Mouse (Mus musculus) c-Kit-negative CD71-positive TER-119-positive erythroid progenitor cells, embryonic 14.5 days (primary cell): ENCODE measurements around the gene Cd72.
"Not testable (repeated sequence)": the region's sequence is repeated elsewhere in the genome, so short reads cannot be mapped to it uniquely, and the experiment has no call there.

Experiments
- DNase-seq: peaks from one replicate; pipeline ENCODE4 v3.0.0-alpha.2; 2013; ENCODE audit warnings: low read depth, low spot score

Cd72 gene

DNA sequence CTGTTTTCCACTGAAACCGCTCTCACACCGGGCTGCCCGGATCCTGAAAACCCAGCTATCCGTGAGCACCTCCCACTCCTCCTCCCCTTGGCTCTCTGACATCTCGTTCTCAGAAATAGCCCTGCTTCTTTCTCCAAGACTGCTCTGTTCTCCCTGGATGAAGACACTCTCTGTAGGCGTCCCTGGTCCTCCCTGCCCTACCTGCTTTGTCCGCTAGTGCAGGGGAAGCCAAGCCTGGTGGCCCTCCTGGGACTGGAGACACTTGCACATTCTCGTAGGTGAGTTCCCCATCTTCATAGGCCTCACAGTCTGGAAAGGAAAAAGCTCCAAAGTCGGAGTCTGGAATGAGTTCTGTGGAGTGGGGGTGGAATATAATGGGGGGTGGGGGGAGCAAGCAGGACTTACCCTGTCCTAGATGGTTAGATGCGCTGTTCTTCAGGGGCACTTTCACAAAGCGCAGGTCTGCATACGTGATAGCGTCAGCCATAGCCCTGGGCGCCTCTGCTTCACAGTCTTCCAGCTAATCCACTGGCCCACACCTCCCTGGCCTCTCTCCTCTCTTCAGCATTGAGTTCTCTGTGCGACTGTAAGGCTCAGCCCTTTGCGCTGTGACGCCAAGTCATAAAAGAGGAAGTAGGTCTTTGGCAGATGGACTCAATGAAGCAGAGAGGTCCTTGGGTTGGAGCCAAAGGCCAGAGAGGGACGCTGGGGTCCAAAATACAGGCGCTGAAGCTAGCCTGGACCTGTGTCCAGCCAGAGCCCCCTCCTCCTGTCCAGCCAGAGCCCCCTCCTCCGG lies at the start of gene Cd72:
Cd72 (minus strand) TSS at position 588 of the 796 bp plus-strand sequence.
- DNase-seq: no peak

DNA sequence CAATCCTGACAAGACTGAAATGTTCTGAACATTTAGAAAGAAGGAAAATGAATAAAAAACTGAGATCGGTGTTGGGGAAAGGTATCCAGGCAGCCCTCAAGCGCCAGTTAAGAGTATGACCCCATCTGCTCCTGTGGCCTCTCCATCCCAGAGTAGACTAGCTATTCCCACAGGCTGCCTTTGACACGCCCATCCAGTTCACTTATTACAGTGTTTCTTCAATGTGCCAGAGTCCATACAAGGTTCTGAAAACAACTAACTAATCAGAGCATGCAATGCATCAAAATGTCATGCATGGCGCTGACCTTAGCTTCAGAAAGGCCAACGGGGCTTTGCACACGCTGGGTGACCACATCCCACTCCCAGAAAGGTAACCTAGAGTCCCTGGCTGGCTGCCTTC lies 49.1 kb upstream of the Cd72 start:
- DNase-seq: no peak

DNA sequence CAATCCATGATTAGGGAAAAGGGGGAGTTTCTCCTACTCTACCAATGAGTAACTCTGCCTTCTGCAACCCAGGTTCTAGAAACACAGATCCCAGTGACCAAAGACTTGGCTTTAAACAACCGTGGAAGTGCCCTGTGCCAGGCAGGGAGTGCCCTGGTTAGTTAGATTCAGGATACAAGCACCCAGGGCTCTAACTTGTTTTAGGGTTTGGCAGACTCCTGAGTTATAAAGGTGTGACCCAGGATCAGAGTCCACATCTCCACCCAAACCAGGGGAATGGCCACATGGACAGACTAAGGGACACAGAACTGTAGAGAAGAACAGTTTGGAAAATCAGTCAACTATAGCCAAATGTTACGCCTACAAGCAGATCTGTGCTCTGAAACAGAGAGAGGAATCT lies 48.6 kb upstream of the Cd72 start:
- DNase-seq: no peak

DNA sequence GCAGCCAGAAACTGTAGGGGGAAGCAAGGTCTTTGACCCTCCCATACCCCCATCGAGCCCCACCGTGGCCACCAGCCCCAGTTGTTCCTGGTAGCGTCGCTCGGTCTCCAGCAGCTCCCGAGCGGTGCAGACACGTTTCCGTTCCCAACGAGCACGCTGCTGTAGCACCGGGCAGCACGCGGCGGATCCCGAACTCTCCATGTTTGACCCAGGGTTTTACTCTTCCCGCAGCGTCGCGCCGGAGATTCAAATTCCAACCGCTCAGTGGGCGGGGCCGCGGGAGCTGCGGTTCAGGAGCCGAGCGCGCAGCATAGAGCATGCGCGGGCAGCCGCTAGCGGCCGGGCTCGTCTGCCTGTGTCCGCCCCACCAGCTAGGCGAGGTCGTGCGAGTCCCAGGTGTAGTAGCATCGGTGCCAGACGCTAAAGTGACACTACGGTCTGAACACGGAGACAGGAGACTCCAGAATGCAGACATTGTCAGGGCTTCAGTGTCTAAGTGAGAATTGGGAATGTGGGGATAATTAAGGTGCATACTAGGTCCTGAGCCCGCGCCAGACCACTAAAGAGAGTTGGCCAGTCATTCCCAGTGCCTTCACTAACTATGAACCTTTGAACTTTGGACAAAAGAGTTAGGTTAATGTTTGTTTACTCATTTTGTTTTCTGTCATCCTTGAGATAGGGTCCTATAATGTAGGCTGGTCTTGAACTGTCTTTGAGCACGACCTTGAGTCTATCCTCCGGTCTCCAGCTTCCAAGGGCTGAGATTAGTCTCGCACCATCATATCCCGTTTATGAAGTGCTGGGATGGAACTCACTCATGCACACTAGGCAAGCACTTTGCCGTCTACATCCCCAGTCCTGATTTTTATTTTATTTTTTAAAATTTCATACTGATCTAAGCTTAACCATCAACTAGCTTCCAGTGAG lies 45.2 kb upstream of the Cd72 start, which contains the start of gene Arhgef39:
Arhgef39 (minus strand) TSS at position 289 of the 927 bp plus-strand sequence.
- peak; percentile 89 for DNase-seq

DNA sequence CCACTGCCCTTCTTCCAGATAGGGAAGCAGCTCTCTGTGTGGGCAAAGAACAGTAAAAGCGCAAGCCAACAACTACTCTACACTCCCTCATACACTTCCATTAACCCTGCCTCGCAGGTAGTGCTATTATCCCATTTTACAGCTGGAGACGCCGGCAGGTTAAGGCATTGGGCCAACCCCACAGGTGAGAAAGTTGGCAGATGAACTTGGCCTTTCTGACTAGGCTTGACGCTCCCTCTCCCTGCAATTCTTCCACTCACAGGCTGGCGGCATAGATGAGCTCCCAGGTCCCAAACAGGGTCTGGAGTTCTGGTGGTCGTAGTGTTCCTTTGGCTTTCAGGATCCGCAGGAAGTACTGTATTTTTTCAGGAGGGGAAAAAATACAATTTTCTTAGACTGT lies 44.6 kb upstream of the Cd72 start:
- DNase-seq: no peak

DNA sequence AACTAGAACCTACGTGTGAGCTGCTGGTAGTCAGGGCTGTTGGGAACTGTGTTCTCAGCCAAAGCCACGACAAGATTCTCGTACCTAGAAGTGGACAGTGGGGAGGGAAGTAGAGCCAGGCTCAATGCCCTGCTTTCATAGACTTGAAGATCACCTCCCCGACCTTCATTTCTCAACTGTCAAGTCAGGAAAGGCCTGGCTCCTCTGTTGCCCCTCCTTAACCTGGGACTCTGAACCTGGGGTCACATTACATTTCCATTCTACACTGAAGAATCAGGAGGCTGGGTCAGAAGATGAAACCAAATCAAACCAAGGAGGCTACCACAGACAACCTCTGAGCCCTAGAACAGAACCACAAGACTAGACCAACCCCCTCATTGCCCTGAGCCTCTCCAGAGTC lies 43.5 kb upstream of the Cd72 start:
- DNase-seq: no peak

DNA sequence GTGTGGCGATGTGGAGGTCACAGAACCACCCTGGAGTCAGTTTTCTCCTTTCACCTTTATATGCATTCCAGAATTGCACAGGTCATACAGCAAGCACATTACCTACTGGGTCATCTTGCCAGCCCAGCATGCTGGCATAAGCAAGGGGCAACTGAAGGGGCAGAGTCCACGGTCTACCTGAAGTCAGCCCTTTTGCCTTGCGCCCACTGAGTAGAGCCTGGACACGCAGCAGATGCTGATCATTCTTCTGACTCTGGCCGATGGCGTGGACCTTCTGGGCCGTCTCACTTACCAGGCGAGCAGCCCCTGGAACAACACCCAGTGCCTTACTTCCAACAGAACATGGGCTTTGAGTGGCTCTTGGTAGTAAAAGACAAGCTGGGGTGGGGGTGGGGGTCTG lies 43.0 kb upstream of the Cd72 start:
- DNase-seq: no peak

DNA sequence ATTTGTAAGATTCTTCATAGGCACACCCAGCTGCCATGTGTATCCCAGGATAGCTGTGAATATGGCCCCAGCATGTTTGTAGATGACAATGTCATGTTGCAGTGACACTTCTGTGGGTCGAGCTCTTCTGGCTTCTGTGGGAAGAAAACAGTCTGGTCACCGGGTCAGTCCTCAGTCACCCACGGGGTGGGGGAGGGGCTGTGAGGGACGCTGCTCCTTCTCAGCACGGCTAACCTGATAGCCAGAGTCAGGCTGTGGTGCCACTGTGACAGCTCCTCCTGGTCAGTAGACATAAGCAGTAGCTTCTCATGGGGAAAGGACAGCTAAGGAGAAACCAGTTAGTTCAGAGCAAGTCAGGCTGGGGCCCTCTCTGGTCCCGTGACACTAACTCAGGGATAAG lies 42.2 kb upstream of the Cd72 start:
- DNase-seq: no peak

DNA sequence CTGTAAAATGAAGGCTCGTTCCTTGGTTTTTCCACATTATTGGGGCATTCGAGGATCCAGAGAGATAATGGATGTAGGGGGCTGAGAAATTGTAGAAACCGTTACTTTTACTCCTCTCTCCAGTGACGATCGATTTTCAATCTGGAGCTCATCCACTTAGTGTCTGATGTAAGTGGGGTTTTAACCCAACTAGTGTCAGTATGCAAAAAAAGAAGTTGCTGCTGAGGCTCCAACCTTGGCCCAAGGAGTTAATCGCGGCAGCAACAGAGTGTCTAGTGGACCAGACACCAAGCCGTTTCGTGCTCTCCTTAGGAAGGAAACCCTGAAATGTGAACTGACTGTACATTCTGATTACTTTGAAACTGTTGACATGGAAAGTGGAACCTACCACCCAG lies 39.4 kb upstream of the Cd72 start:
- no peak for DNase-seq

DNA sequence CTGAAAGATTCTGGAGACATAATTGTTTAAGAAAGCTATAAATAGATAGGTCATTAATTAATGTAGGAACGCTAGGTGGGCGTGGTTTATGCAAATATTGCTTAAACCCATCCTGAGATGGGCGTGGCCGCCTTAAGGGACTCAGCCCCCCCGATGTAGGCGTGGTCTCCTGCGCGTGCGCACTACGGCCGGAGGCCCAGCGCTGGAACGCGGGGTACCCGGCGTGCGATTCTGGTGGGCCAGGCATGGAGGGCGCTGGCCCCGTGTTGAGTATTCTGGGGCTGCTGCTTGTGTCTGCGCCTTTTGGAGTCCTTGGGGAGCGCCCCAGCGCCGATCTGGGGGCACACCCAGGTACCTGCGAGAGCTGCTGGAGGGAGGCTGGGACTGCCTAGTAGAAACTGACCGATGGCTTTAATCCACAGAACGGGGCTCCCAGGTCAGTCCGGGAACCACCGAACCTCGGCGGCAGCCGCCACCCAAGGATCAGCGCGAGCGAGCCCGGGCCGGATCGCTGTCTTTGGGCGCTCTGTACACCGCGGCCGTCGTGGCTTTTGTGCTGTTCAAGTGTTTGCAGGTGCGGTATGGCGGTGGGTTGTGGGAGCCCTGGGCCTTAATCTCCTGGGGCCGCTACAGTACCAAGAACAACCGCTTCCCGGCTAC lies 38.9 kb upstream of the Cd72 start:
- peak; percentile 95 for DNase-seq

DNA sequence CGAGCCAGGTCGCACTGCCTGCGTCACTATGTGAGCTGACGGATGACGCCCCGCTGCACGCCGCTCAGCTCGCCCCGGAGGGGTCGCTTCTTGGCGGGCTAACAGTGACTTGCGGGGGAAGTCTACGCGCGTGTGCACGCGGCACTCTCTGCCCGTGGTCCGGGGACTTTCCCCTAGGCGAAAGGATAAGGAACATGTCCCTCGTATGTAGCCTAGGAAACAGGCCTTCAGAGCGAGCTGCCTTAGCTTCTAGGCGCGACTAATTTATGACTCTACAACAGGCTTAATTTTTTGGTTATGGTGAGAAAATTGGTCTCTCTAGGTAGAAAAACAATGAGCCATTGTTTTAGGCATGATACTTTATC lies 38.4 kb upstream of the Cd72 start, which contains the start of gene Ccdc107:
Ccdc107 (plus strand) TSS at position 80 of the 365 bp plus-strand sequence.
- peak; percentile 84 for DNase-seq

DNA sequence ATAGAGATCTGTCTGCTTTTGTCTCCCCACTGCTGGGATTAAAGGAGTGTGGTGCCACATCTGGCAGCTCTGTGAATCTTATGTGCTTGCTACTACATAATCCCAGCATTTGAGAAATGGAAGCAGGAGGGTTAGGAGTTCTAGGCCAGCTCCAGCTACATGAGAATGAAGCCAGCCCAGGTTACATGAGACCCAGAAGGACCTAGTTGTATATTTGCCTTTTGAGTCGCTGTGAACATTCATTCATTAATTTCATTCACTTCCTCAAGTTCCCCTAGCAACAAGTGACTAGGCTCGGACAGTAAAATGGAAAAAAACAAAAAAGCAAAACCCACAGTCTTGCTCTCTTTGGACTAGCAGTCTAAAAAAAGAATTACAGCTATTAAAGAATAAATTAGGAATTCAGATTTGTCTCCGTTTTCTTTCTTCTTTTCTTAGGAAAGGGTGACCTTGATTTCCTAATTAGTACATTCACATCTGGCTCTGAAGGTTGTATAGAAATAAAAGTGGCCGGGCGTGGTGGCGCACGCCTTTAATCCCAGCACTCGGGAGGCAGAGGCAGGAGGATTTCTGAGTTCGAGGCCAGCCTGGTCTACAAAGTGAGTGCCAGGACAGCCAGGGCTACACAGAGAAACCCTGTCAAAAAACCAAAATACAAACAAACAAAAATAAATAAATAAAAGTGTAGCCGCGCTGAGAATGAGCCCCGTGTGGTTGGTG lies 37.8 kb upstream of the Cd72 start:
- DNase-seq: no peak

DNA sequence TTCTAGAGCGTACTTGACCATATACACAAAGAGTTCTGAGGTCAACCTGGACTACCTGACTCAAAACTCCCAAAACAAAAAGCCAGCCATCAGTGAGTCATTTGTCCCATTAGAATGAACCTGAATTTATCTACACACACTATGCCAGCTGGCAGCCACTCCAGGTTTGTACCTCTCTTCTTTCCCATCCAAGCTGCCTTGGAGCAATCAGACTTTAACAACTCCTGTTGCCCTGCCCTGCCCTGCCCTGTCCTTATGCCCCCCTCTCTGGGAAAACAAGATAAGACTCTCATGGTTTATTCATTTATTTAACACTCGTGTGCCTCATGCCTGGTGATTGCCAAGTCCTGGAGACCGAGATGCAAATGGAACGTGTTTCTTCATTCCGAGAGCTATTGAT lies 36.4 kb upstream of the Cd72 start:
- no peak for DNase-seq

DNA sequence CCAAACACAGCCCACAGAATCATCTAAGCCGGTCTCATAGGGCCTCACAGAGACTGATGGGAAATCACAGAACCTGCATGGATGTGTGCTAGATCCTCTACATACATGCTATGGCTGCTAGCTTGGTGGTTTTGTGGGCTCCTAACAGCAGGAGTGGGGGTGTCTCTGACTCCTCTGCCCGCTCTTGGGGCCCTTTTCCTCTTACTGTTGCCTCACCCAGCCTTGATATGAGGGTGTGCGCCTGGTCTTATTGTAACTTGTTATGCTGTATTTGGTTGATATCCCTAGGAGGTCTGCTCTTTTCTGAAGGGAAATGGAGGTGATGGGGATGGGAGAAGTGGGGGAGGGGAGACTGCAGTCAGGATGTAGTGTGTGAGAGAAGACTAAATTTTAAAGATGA lies 35.2 kb upstream of the Cd72 start:
- no peak for DNase-seq

DNA sequence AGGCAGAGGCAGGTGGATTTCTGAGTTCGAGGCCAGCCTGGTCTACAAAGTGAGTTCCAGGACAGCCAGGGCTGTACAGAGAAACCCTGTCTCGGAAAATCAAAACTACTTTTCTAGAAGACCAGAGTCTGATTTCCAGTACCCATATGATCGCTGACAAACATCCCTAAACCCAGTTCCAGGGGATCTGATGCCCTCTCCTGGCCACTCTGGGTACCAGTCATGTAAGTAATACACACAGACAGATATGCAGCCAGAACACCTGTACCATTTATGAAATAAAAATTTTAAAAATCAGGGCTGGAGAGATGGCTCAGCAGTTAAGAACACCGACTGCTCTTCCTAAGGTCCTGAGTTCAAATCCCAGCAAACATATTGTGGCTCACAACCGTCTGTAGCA lies 31.2 kb upstream of the Cd72 start:
- not testable (repeated sequence) for DNase-seq

DNA sequence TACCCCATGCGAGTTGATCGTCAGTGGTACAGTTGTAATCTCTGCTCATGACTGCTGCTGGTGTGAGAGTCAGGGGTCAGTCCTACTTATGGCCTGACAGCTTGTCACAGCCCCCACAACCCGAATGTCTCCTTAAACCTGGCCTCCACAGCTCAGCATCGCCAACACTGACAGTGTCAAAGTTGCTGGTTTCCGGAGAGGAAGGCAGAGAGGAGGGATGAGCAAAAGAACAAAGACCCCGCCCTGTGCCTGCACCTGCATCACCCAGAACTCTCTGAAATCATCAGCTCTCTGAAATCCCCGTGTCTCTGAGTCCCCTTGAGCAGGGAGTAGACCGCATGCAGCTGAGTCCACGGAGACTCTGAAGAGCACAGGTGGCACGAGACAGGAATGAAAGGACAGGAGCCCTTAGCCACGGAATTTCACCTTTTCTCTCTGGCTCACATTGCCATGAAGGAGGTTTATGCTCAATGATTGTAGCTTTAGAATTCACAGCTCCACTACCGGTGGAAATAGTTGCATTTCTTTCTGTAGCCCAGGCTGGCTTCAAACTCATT lies 29.2 kb upstream of the Cd72 start, which contains the start of gene Sit1:
Sit1 (minus strand) TSS at position 200 of the 557 bp plus-strand sequence.
- no peak for DNase-seq

DNA sequence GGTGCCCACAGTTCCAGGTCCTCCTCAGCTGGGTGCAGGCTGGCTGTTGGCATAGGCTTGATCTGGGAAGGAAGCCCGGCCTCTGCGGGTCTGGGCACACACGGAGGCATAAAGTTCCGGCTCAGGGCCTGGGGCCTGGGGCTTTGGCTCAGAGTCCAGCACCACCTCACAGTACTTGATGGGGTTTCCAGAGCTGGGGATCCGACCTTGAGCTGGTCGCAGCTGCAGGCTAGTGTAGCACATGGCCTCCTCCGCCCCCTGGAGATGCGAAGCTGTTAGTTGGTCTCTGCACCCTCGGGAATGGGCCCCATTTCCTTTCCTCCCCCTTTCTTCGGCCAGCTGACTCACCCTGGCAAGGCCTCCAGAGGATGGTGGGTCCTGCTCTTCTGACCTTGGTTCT lies 28.2 kb upstream of the Cd72 start:
- DNase-seq: no peak

DNA sequence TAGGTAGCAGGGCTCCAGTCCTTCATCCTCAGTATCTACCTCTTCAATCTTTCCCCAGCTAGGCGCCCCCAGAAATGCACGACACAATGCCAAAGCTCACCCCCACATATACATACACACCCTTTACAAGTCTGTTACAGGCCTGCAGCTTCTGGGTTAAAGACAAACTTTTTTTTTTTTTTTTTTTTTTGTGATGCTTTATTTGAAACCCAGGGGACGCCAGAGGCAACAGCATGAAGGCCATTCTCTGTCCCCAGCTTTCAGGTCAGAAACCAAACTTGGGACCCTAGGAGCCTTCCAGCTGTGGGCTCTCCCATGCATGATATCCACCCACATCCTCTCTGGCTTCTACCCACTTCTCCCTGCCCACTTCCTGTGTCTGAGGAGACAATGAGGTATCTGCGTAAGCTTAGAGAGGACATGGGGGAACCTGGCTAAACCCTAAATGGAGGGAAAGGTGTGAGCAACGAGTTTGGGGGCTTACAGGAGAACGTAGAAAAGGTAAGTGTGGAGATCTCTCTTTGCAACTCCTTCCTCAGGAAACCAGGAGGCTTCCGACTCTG lies 27.5 kb upstream of the Cd72 start:
- DNase-seq: no peak

DNA sequence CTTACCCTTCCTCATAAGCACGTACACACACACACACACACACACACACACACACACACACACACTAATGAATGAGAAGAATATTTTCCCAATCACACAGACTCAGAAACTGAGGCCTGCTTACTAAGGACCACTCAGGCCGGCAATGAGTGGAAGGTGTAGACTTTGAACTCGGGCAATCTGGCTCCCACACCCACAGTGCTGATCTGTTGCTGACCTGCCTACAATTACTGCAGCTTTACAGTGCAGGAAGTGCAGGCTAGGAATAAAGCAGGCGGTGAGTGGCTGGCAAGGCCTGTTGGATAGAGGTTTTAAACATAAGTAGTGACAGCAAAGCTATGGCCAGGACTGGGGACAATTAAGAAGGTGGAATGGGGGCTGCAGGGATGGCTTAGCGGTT lies 26.6 kb upstream of the Cd72 start:
- no peak for DNase-seq

DNA sequence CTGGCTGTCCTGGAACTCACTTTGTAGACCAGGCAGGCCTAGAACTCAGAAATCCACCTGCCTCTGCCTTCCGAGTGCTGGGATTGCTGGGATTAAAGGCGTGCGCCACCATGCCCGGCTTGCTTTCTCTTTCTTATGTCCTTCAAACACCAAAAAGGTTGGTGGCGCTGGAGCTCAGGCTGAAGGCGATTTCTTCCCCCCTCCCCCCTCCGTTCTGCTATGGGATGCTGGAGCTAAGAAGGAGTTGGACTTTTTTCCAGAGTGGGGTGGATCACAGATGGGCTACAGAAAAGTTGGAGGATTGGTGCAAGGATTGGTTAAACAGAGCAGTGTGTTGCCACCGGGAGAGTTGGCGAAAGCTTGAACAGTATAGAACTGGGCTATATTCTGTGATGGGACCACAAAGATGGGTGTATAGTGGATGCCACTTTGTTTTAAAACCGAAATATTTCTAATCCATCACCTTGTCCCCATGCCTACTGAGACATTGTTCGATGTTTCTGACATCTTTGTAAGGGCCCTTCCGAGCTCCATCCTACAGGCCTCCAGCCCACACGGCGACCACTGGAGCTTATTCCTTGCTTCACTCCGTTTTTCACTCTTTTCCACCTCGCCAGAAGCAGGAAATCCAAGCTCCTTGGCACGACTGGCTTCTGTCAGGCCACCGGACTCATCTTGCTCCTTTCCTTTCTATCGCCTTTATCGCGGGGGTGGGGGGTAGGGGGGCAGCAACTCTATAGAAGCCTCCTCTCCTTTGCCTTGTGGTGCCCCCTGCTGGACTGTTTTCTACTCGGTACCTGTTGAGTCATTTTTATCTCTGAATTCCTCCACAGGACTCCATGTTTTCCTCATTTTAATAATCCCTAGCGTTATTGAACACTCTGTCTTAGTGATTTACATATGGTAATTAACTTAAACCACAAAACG lies 24.7 kb upstream of the Cd72 start:
- DNase-seq: no peak
